Mouse (Mus musculus): ENCODE measurements around the gene Trir. TPM values are rescaled to one million over a fixed set of nuclear protein-coding genes. Genes with fewer than 3 reads are reported as not detected.

Trir gene
- polyA plus RNA-seq, 1 experiment from 2014 or later = 157 TPM

GRCm38 (mm10) chr8:85076001-85076400, 49.4 kb downstream of the Trir start:
- Histone ChIP-seq H3K36me3 (ENCODE audit: control insufficient read depth, insufficient read depth, low read length) (peaks cover 50% of the 10 kb centered on the region), H3K9ac (replicated peaks; ENCODE audit: low read length) (no peak overlapping the region), H3K27ac (replicated peaks; ENCODE audit: low read depth, low read length) (no peak overlapping the region), H3K4me3 (replicated peaks; ENCODE audit: low read depth, low read length) (no peak overlapping the region), H3K27me3 (ENCODE audit: control insufficient read depth, insufficient read depth, low read length) (no peaks in the 10 kb centered on the region), H3K4me1 (ENCODE audit: control insufficient read depth, insufficient read depth, low read length) (peaks cover 14% of the 10 kb centered on the region), H3K9me3 (ENCODE audit: control insufficient read depth, low read length) (no peaks in the 10 kb centered on the region), H3K4me2 (ENCODE audit: low read length) (no peak overlapping the region)
- ATAC-seq (ENCODE audit: low FRiP score, low TSS enrichment) (no peak), DNase-seq (peak; percentile 42)
- 76% methylated on average over 9 of the region's 9 CpGs for WGBS

GRCm38 (mm10) chr8:85076993-85077392, 50.4 kb downstream of the Trir start:
- Histone ChIP-seq H3K4me3 (replicated peaks; ENCODE audit: low read depth, low read length) (no peak overlapping the region), H3K27ac (replicated peaks; ENCODE audit: low read depth, low read length) (no peak overlapping the region), H3K36me3 (ENCODE audit: control insufficient read depth, insufficient read depth, low read length) (peaks cover 50% of the 10 kb centered on the region), H3K4me2 (ENCODE audit: low read length) (no peak overlapping the region), H3K9ac (replicated peaks; ENCODE audit: low read length) (no peak overlapping the region), H3K9me3 (ENCODE audit: control insufficient read depth, low read length) (no peaks in the 10 kb centered on the region), H3K27me3 (ENCODE audit: control insufficient read depth, insufficient read depth, low read length) (no peaks in the 10 kb centered on the region), H3K4me1 (ENCODE audit: control insufficient read depth, insufficient read depth, low read length) (peaks cover 18% of the 10 kb centered on the region)
- DNase-seq = peak; percentile 93
- ATAC-seq (ENCODE audit: low FRiP score, low TSS enrichment) = peak; percentile 56; the same call in 1 of the 2 replicates
- WGBS = 0% methylated on average over 2 of the region's 2 CpGs

Small RNAs within 50 kb of the gene (microRNA-seq; reads per million reads assigned to microRNA genes)
- gene Mir7070 = 2.4 reads per million, percentile 15 among the genes with 10 or more reads in this experiment

Other genes starting within 250 kb of the Trir start
- 45.9 and 49.8 TPM in 2 replicates for gene Nfix, start 226.5 kb upstream of the Trir start, polyA plus RNA-seq (2014; fragmentation: Nextera tagmentation; extraction: Ambion mirVana)
- gene Dand5, start 204.0 kb upstream of the Trir start, polyA plus RNA-seq (2014; fragmentation: Nextera tagmentation; extraction: Ambion mirVana) = 9.9 and 12.7 TPM in 2 replicates
- gene Gadd45gip1, start 195.3 kb upstream of the Trir start, polyA plus RNA-seq (2014; fragmentation: Nextera tagmentation; extraction: Ambion mirVana) = 32.7 and 35.8 TPM in 2 replicates
- 83.4 and 84.3 TPM in 2 replicates for gene Rad23a, start 186.2 kb upstream of the Trir start, polyA plus RNA-seq (2014; fragmentation: Nextera tagmentation; extraction: Ambion mirVana)
- 434 and 525 TPM in 2 replicates for gene Calr, start 179.9 kb upstream of the Trir start, polyA plus RNA-seq (2014; fragmentation: Nextera tagmentation; extraction: Ambion mirVana)
- gene Farsa, start 169.8 kb upstream of the Trir start, polyA plus RNA-seq (2014; fragmentation: Nextera tagmentation; extraction: Ambion mirVana) = 95.6 and 111 TPM in 2 replicates
- 17.4 and 27.4 TPM in 2 replicates for gene Syce2, start 154.7 kb upstream of the Trir start, polyA plus RNA-seq (2014; fragmentation: Nextera tagmentation; extraction: Ambion mirVana)
- 22.4 and 25.9 TPM in 2 replicates for gene Gcdh, start 132.9 kb upstream of the Trir start, polyA plus RNA-seq (2014; fragmentation: Nextera tagmentation; extraction: Ambion mirVana)
- 0.19 and 0.63 TPM in 2 replicates for gene Klf1, start 124.9 kb upstream of the Trir start, polyA plus RNA-seq (2014; fragmentation: Nextera tagmentation; extraction: Ambion mirVana)
- 4.0 and 5.4 TPM in 2 replicates for gene Dnase2a, start 118.3 kb upstream of the Trir start, polyA plus RNA-seq (2014; fragmentation: Nextera tagmentation; extraction: Ambion mirVana)
- gene Mast1, start 89.5 kb upstream of the Trir start, polyA plus RNA-seq (2014; fragmentation: Nextera tagmentation; extraction: Ambion mirVana) = 69.5 and 69.9 TPM in 2 replicates
- 0.99 and 1.4 TPM in 2 replicates for gene Rtbdn, start 79.8 kb upstream of the Trir start, polyA plus RNA-seq (2014; fragmentation: Nextera tagmentation; extraction: Ambion mirVana)
- gene Gm49661, start 57.4 kb upstream of the Trir start, polyA plus RNA-seq (2014; fragmentation: Nextera tagmentation; extraction: Ambion mirVana) = not detected in 2 replicates
- 1,531 and 1,588 TPM in 2 replicates for gene Prdx2, start 57.2 kb upstream of the Trir start, polyA plus RNA-seq (2014; fragmentation: Nextera tagmentation; extraction: Ambion mirVana)
- 51.7 and 54.4 TPM in 2 replicates for gene Rnaseh2a, start 57.1 kb upstream of the Trir start, polyA plus RNA-seq (2014; fragmentation: Nextera tagmentation; extraction: Ambion mirVana)
- gene Junb, start 48.1 kb upstream of the Trir start, polyA plus RNA-seq (2014; fragmentation: Nextera tagmentation; extraction: Ambion mirVana) = 4.3 and 5.7 TPM in 2 replicates
- gene Hook2, start 36.2 kb upstream of the Trir start, polyA plus RNA-seq (2014; fragmentation: Nextera tagmentation; extraction: Ambion mirVana) = 25.8 and 31.4 TPM in 2 replicates
- not detected in 2 replicates for gene Best2, start 12.3 kb upstream of the Trir start, polyA plus RNA-seq (2014; fragmentation: Nextera tagmentation; extraction: Ambion mirVana)
- gene Asna1, start 1.5 kb upstream of the Trir start, polyA plus RNA-seq (2014; fragmentation: Nextera tagmentation; extraction: Ambion mirVana) = 130 and 155 TPM in 2 replicates
- 32.0 and 41.0 TPM in 2 replicates for gene Tnpo2, start 10.1 kb downstream of the Trir start, polyA plus RNA-seq (2014; fragmentation: Nextera tagmentation; extraction: Ambion mirVana)
- 65.0 and 80.9 TPM in 2 replicates for gene Fbxw9, start 33.2 kb downstream of the Trir start, polyA plus RNA-seq (2014; fragmentation: Nextera tagmentation; extraction: Ambion mirVana)
- gene Gm5741, start 41.2 kb downstream of the Trir start, polyA plus RNA-seq (2014; fragmentation: Nextera tagmentation; extraction: Ambion mirVana) = 1.7 TPM in 1 of 2 replicates, not detected in the other
- gene Dhps, start 44.9 kb downstream of the Trir start, polyA plus RNA-seq (2014; fragmentation: Nextera tagmentation; extraction: Ambion mirVana) = 88.8 and 95.8 TPM in 2 replicates
- gene Wdr83os, start 53.9 kb downstream of the Trir start, polyA plus RNA-seq (2014; fragmentation: Nextera tagmentation; extraction: Ambion mirVana) = 141 and 154 TPM in 2 replicates
- gene Wdr83, start 54.5 kb downstream of the Trir start, polyA plus RNA-seq (2014; fragmentation: Nextera tagmentation; extraction: Ambion mirVana) = 53.9 and 58.2 TPM in 2 replicates
- gene Man2b1, start 56.4 kb downstream of the Trir start, polyA plus RNA-seq (2014; fragmentation: Nextera tagmentation; extraction: Ambion mirVana) = 13.3 and 17.2 TPM in 2 replicates
- 3.0 and 4.0 TPM in 2 replicates for gene Zfp791, start 96.3 kb downstream of the Trir start, polyA plus RNA-seq (2014; fragmentation: Nextera tagmentation; extraction: Ambion mirVana)
- not detected in 2 replicates for gene Cks1brt, start 125.1 kb downstream of the Trir start, polyA plus RNA-seq (2014; fragmentation: Nextera tagmentation; extraction: Ambion mirVana)
- not detected in 2 replicates for gene Olfr371, start 199.2 kb downstream of the Trir start, polyA plus RNA-seq (2014; fragmentation: Nextera tagmentation; extraction: Ambion mirVana)

Measured in midbrain, embryonic 14.5 days (tissue).